Mouse (Mus musculus): Measurements from ENCODE around the gene Nmur2.
A peak's percentile ranks its signal among the peaks of the same experiment; 100 is the strongest.

Gene Nmur2

DNA sequence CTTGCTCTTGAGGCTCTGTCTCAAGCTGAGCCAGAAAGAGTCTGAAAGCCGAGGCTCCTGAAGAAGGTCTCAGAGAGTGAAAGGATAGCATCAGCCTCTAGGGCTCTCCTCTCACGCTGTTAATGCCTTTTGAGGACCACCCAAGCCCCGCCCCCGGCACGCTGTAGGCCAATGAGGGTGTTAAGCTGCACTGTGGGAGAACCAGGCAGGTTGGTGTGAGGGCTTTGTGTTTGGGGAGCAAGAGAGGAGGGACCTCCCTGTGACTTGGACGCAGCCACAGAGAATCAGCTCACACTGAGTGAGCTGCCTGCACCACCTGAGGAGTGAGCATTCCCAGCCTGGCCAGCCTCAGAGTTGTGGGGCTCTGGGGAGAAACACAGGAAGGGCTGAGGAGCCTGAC, at the start of gene Nmur2:
TSS of gene Nmur2 (minus strand) at position 94 of the 400 bp plus-strand sequence.
- no peak for DNase-seq

DNA sequence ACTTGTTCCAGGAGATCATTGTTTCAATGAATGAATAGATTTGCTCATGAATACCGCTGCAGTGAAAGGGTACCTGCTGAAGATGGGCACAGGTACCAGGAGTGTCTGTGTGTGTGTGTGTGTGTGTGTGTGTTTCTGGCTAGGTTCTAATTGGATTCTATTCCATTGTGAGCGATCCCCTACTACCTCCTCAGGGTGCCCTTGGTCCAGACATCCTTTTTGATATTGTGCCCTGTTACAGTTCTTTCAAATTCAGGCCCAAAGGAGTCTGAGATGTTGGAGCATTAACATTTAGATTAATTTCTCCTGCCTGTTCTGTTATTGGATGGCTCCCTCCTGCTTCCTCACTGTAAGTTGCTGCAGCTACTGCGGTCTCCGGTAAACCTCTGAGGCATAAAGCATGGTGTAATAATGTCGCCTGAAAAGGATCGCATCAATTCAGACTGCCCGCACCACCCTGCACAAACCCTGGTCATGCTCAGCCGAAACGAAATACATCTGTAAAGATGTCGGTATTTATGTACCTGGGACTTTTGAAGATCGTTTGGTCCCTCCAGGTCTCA, 48.4 kb upstream of the Nmur2 start:
- DNase-seq: no peak

DNA sequence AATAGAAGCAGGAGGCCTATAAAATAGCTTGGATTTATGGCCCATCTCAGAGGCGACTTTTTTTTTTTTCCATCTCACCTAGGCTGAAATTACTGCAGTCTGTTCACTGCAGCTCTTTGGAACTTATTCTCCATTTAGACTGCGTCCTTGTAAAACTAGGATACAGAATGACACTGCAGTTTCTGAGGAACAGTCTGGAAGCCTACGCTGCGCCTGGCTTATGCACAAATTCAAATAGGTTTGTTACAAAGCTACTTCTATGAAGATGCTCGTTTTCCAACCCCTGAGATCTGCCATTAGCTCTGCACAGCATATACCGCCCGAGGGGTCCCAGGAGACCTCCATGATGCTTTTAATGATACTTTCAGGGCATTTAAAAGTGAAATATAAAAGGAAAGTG, 31.3 kb upstream of the Nmur2 start:
- DNase-seq: no peak

DNA sequence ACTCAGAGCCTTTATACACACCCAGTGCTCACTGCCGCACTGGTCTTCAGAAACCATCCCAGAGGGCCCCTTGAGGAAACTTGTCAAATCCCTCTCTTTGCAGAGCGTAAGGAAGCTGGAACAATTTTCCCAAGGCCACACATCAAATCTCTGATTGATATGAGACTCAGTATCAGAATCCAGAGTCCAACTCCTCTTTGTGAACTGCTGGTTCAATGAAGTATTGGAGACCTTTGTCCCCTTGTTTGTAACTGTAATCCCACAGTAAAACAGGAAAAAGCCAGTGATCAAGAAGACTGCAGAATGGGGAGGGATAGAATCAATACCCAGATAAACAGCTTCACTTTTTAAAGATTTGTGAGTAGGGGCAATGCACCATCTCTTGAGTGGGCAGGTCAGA, 28.8 kb upstream of the Nmur2 start:
- no peak for DNase-seq

DNA sequence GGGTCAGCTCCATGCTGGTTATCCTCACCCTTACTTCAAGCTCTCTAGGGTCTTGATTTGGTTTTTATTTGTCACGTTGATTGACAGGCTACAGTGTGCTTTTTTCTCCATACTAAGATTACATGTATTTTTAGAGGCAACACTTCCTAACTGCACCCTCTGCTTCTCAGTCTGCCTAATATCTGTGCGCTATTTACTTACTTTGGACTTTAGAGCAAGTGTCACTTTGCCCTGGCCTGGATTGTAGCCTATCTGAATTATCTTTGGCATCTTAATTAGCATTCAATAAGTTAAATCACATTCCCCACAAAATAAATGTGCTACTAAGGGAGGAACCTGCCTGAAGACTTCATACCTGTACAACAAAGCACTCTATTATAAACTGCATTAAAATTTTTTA, 24.3 kb upstream of the Nmur2 start:
- no peak for DNase-seq

DNA sequence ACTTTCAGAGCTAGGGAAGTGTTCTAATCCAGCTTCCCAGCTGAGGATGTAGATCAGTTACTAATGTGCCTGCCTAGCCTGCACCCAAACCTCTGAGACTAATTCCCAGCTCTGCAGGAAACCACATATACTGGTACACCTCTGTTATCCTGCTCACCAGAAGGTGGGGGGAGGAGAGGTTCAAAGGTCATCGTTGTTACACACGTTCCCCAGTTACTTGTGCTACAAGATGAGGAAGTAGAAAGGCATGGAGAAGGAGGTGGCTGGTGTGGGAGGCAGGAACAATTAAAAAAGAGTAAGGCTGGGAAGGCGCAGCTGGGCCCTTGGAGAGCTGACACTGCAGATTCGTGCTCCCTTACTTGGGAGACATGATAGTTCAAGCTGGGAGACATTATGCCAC, 23.8 kb upstream of the Nmur2 start:
- DNase-seq: no peak

DNA sequence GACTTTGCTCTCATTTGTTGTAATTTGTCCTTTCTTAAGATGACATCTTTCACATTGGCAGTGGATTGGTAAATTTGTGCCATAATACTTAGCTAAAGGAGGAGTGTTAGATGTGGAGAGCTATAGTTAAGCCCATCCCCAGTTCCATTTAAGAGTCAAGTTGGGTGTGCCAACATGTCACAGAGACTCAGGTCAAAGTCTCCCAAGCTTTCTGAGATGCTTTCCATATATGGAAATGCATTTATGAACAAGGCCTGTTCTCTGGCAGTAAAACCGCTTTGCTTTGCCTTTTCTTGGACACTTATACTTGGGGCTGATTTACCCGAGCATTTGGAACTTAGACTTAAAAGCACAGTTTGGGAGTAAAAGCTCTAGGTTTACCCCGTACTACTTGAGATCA, 18.4 kb upstream of the Nmur2 start:
- DNase-seq: no peak

DNA sequence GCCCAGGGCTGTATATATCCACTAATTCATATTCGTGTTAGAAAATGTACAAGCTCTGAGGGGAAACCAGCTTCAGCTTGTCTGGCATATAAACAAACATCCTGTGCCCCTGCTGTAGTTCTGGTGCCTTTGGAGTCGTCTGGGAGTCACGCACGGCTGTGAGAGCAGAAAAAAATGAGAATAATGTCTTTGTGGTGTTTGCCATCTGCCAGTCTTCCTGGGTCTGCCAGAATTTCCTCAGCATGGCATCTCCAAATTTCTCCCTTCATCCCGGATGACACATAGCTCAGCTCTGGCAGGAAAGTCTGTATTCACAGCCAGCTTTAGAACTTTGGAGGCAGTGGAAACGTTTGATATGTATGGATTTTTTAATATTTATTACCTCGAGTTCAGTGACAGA, 13.6 kb upstream of the Nmur2 start:
- DNase-seq: no peak

DNA sequence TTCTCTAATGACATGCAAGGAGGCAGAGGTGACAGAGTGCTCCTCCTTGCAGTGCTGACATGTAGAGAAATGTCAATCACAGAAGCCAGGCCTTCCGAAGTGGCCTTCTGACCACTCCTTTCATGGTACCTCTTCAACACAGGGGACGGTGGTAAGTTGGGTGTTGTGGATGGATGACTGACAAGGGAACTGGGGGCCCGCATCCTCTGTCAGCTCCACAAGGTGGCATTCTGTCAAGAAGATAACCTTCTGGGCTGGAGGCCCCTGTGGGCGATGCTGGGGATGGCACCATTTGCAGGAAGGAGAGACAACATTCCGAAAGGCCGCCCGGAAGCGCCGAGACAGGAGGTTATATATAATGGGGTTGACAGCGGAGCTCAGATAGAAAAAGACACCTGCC, 14.0 kb downstream of the Nmur2 start:
- DNase-seq: no peak

DNA sequence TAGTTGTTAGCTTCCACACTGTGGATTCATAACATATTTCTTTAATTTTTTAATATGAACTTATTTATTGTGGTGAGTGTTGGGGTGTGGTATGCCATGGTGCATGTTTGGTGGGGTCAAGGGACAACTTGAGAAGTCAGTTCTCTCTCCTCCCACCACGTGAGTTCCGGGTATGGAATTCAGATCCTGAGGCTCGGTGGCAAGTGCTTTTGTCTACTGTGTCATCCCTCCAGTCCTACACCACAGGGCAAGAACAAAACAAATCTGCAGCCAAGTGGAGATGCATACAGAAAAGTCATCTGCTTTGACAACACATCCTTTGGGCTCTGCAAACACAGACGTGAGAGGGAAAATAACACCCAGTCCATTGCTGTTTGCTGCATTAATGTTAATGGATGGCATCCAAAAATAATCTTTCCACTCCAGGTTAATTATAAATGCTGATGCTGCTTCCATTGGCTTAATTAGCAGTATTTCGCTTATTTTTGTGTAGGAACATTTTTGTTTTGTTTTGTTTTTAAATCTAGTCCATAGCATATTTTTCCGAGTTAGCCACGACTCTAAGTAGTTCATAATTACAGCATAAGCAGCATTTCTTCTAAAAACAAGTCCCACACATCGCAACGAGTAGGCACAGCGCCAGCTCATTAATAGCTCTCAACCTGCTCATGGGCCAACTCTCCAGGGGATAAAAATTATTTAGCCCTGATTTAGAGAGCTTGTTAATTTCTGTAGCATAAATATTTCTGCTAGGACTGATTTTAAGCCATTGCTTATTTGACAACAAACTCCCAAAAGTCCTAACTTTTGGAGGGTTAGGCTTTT, 14.9 kb downstream of the Nmur2 start:
- DNase-seq: peak; percentile 35

DNA sequence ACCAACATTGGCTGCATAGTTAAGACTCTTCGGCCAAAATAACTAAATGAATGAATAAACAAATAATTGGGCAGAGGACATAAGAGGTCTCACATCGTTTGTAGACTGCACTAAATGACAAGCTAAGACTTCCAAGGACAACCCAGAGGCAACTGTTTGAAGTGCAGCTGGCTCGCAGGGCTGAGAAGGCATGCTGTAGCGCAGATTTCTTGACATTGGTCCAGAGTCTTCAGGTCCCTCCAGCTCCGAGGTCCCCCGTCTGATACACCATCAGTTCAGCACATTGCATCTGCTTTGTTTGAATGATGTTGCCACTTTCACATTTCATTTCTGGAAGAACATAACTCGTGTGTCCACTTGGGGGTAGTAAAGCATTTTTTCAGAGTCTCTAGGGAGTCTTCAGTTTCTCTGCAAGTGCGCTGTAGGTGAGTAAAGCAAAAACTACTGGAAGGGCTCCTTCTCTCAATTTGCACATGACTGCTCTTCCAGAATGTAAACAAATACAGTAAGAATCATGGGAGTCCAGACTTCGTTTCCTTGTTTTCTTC, 27.2 kb downstream of the Nmur2 start:
- no peak for DNase-seq

DNA sequence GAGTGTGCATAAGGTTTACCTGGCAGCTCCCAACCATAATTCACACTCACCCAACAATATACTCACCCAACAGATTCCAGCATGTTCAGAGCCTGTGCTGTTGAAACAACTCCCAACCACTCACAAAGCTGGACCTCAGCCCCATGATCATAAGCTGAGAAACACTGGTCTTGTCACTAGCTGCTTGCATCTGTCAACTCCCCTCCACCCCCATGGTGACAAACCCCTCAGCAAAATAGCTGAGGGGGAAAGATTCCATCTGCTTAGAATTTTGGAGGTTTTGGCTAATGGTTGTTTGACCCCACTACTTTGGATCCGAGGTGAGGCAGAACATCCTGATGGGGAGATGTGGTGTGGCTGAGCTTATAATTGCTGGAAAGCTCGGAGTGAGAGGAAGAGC, 28.4 kb downstream of the Nmur2 start:
- no peak for DNase-seq

DNA sequence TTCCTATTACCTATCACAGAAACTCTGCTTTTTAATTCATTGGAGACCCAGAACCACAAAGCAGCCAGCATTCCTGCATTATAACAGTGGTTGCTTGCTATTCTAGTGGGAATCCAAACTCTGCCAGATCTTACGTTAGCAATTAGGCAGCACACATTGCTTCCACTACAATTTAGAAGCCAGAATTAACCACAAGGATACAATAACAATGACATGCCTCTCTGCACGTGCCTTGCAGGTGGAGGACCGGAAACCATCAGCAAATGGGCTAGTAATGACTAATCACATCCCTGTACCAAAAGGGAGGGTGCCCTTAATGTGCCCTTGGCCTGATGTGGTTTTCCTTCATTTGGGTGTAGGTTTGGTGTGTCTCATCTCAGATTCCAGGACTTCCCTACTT, 32.5 kb downstream of the Nmur2 start:
- DNase-seq: no peak

DNA sequence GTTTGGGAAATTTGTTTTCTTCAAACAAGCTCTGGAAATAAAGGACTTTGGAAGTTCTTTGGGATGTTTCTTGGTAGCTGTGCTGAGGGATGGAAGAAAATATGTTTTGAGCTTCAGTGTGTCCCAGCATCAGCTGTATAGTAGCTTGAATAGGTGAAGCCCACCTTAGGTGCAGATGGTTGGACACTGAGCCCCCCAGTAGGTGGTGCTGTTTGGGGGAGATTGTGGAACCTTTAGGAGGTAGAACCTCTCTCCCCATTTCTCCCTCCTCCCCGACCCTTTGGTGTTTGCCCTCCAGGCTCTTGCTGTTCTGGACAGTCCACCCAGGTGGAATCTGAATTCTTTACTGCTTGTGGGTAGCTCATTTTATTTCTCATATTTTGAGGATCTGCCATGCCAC, 48.0 kb downstream of the Nmur2 start:
- DNase-seq: no peak

DNA sequence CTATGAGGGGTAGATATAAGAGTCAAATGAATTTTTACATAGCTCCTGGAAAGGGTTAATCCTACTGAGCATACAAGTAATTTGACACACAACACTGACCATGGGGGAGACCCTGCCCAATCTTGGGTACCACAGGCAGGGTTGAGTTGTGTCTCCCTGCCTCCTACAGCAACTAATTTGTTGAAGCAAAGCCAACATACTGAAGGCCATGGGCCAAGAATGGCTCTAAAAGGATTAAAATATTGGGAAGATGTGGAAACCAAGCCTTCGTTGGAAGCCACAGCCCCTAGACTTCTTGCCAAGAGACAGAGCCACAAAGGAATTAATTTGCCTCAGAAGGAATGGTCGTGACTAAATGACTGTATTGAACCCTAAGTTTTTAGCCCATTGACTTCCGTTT, 48.7 kb downstream of the Nmur2 start:
- DNase-seq: no peak

DNA sequence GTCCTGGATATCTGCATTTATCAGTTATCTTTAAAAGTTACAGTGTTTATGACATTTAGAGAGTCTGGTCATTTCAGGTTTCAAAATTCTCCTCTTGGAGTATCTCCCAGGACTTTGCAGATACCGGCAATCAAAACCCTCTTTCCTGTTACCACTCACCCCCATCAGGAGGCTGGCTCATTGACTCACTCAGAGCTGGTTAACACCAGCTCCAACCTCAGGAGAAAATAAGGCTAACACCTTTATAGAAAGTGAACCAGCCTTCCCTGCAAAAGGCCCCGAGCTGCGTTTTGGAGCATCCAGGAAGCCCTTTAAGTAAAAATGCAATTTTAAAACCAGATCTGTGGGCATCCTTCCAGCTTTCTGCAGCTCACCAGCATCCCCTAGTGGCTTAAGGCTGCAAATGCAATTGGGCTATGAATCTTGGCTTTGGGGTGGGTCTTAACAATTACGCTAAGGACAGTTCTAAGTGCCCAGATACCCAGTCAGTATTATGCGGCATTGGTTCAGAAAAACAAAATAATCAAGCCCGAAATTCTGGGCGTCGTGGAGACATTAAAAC, 49.2 kb downstream of the Nmur2 start:
- DNase-seq: peak; percentile 13

DNA sequence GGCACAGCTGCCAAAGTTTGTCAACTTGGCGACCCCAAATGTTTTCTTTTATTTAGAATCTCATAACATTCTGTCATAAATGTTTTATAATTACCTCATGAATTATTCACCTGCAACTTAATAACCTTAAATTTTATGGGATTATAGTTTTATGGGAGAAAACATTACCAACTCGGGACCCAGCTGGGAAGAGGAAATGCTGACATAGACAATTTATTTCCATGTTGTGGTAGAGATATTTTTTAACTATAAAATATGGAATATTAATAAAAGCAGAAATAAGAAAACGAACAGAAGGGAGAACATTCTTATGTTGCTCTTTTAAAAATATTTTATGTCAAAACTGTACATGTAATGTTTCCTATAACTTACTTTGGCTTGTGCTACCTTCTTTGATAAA, 56.2 kb downstream of the Nmur2 start:
- DNase-seq: no peak

DNA sequence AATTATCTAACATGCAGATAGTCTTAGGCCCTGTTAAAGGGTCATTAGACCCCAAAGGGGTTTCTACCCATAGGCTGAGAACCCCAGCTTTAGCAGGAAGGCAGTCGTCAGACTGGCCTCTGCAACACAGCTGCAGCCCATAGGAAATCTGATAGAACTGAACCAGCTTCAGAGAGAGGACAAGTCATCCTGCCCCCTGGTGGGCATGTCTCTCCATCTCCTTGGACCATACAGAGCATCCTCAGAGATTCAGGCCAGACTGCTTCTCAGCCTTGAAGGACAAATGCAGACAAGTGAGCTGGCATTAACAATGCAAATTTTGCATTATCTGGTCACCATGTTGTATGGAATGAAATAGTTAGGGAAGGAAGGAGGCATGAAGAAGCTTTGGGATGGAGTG, 59.2 kb downstream of the Nmur2 start:
- peak; percentile 1 for DNase-seq

DNA sequence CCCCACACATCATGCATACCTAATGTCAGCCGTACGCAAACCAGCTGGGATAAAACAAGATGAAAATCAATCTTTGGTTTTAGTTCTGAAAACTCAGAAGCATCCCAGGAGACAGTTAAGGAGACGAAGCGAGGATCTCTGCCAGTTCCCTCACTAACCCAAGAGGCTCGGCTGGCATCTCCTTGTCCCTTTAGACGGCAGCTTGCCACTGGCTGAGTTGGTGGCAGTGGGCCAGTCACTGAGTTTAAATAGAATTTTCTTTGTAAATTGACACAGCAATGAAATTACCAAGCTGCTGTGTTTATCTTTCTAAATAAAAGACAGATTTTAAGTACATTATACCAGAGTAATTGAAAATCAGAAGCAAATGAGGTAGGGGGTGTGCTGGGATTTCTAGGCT, 62.7 kb downstream of the Nmur2 start:
- no peak for DNase-seq
